Mouse (Mus musculus): ENCODE measurements at regions not wholly inside any gene's neighbourhood (a gene's known extent, or its start where the extent isn't known, plus 50 kb on each side); places are given as distances from the start of the nearest gene placed in this dataset.

DNA sequence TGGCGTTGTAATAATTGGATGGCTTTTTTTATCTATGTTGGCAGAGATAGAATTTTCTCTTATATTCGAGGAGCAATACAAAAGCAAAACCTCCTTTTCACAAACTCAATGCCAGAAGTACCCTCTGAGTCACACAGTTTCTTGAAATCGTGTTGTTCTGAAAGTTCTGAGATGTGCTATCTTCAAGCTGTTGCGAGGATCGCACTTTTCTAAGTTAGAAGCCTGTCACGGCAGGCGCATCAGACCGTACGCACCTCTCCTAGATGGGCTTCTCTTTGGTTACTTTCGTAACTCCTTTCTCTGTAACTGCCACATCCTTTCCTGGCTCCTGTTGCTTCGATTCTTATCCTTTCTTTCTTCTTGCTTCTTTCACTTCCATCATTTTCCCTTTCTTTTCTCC, 271.2 kb upstream of the Arrdc3 start:
- WGBS, result 75% methylated on average over 11 of the region's 11 CpGs
- no peak for DNase-seq
- TF ChIP-seq POLR2A (IDR thresholded peaks at IDR 0.05; ENCODE audit: borderline replicate concordance, insufficient read depth, low read length) (no peak), CTCF (IDR thresholded peaks at IDR 0.05; ENCODE audit: borderline replicate concordance, insufficient read depth, low read depth, low read length) (no peak)
- no peak overlapping the region for H3K4me3 ChIP-seq (replicated peaks; ENCODE audit: insufficient read depth, low read depth, low read length)
- H3K4me1 ChIP-seq (ENCODE audit: control insufficient read depth, insufficient read depth, low read length), result no peaks in the 10 kb centered on the region
- no peak overlapping the region for H3K27ac ChIP-seq (ENCODE audit: insufficient read depth, low read length)
- no peaks in the 10 kb centered on the region for H3K27me3 ChIP-seq (ENCODE audit: control insufficient read depth, insufficient read depth, low read length)

DNA sequence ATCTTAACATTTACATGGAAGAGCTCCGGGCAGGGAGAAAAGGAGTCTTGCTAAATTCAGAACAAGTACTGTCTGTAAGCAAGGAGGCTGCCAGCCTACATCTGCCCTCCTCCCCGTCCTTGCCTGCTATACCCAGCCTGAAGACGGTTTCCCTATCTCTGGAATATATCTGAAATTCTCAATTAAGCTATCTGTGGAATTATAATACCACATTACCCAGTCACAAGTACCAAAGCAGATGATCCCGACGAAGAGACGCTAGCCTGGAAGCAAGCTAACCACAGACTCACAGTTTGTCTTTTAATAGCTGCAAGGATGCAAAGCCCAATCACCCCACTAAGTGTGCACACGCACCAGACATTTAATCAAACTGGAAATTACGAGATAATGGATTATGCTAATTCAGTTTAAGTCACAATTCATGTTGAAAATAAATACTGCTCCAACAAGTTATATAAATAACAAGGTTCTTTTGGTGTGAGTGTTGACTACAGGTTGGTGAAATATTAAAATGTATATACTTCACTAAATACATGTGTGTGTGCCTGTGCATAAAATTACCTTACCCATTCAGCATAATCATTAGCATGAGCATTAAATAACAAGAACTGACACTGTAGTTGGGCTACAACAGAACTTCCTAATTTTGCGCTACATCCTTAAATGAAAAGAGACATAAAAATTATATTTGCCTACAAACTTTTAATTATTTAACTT, 269.9 kb upstream of the Arrdc3 start:
- no peak overlapping the region for H3K27ac ChIP-seq (ENCODE audit: insufficient read depth, low read length)
- no peaks in the 10 kb centered on the region for H3K27me3 ChIP-seq (ENCODE audit: control insufficient read depth, insufficient read depth, low read length)
- TF ChIP-seq CTCF (IDR thresholded peaks at IDR 0.05; ENCODE audit: borderline replicate concordance, insufficient read depth, low read depth, low read length) (no peak), POLR2A (IDR thresholded peaks at IDR 0.05; ENCODE audit: borderline replicate concordance, insufficient read depth, low read length) (no peak)
- H3K4me1 ChIP-seq (ENCODE audit: control insufficient read depth, insufficient read depth, low read length), result no peaks in the 10 kb centered on the region
- H3K4me3 ChIP-seq (replicated peaks; ENCODE audit: insufficient read depth, low read depth, low read length), result no peak overlapping the region
- 53% methylated on average over 9 of the region's 9 CpGs for WGBS
- no peak for DNase-seq

GRCm38 (mm10) chr13:80613884-80614247, 269.3 kb upstream of the Arrdc3 start:
- no peak for DNase-seq
- no peak overlapping the region for H3K27ac ChIP-seq (ENCODE audit: insufficient read depth, low read length)
- WGBS, result 2% methylated on average over 1 of the region's 1 CpGs
- H3K4me3 ChIP-seq (replicated peaks; ENCODE audit: insufficient read depth, low read depth, low read length), result no peak overlapping the region
- H3K4me1 ChIP-seq (ENCODE audit: control insufficient read depth, insufficient read depth, low read length), result no peaks in the 10 kb centered on the region
- H3K27me3 ChIP-seq (ENCODE audit: control insufficient read depth, insufficient read depth, low read length), result no peaks in the 10 kb centered on the region
- TF ChIP-seq POLR2A (IDR thresholded peaks at IDR 0.05; ENCODE audit: borderline replicate concordance, insufficient read depth, low read length), result no peak
- TF ChIP-seq CTCF (IDR thresholded peaks at IDR 0.05; ENCODE audit: borderline replicate concordance, insufficient read depth, low read depth, low read length), result no peak

GRCm38 (mm10) chr13:80614971-80615370, 268.2 kb upstream of the Arrdc3 start:
- DNase-seq, result no peak
- TF ChIP-seq CTCF (IDR thresholded peaks at IDR 0.05; ENCODE audit: borderline replicate concordance, insufficient read depth, low read depth, low read length) (no peak), POLR2A (IDR thresholded peaks at IDR 0.05; ENCODE audit: borderline replicate concordance, insufficient read depth, low read length) (no peak)
- 37% methylated on average over 5 of the region's 5 CpGs for WGBS
- no peaks in the 10 kb centered on the region for H3K4me1 ChIP-seq (ENCODE audit: control insufficient read depth, insufficient read depth, low read length)
- H3K4me3 ChIP-seq (replicated peaks; ENCODE audit: insufficient read depth, low read depth, low read length), result no peak overlapping the region
- H3K27ac ChIP-seq (ENCODE audit: insufficient read depth, low read length), result no peak overlapping the region
- no peaks in the 10 kb centered on the region for H3K27me3 ChIP-seq (ENCODE audit: control insufficient read depth, insufficient read depth, low read length)

DNA sequence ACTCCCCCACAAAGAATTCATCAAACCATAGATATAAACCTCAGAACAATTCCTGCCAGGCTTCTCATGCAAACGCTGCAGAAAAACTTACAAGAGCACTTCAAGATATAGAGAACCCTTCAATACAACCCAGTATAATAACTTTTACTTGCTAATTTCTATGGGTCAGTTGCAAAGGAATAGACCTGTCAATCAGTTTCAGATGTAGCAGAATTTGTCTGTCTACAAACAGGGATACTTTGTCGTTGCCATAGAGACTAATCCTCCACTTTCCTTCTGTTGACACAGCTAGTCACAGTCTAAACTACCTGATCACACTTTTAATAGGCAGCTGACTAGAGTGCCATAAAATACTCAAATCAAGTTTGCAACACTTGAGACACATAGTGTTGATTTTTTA, 260.2 kb upstream of the Arrdc3 start:
- Histone ChIP-seq H3K4me1 (ENCODE audit: control insufficient read depth, insufficient read depth, low read length) (no peaks in the 10 kb centered on the region), H3K4me3 (replicated peaks; ENCODE audit: insufficient read depth, low read depth, low read length) (no peak overlapping the region), H3K27me3 (ENCODE audit: control insufficient read depth, insufficient read depth, low read length) (no peaks in the 10 kb centered on the region), H3K27ac (ENCODE audit: insufficient read depth, low read length) (no peak overlapping the region)
- DNase-seq, result no peak
- TF ChIP-seq CTCF (IDR thresholded peaks at IDR 0.05; ENCODE audit: borderline replicate concordance, insufficient read depth, low read depth, low read length), result no peak
- 2% methylated on average over 2 of the region's 2 CpGs for WGBS

- 10% methylated on average over 2 of the region's 2 CpGs for WGBS
- no peaks in the 10 kb centered on the region for H3K27me3 ChIP-seq (ENCODE audit: control insufficient read depth, insufficient read depth, low read length)
- TF ChIP-seq POLR2A (IDR thresholded peaks at IDR 0.05; ENCODE audit: borderline replicate concordance, insufficient read depth, low read length), result no peak
- TF ChIP-seq CTCF (IDR thresholded peaks at IDR 0.05; ENCODE audit: borderline replicate concordance, insufficient read depth, low read depth, low read length), result no peak
- no peak for DNase-seq
- H3K4me3 ChIP-seq (replicated peaks; ENCODE audit: insufficient read depth, low read depth, low read length), result no peak overlapping the region
- H3K27ac ChIP-seq (ENCODE audit: insufficient read depth, low read length), result no peak overlapping the region
- no peaks in the 10 kb centered on the region for H3K4me1 ChIP-seq (ENCODE audit: control insufficient read depth, insufficient read depth, low read length)
Measured at GRCm38 (mm10) chr13:80641334-80641733, 241.8 kb upstream of the Arrdc3 start.

DNA sequence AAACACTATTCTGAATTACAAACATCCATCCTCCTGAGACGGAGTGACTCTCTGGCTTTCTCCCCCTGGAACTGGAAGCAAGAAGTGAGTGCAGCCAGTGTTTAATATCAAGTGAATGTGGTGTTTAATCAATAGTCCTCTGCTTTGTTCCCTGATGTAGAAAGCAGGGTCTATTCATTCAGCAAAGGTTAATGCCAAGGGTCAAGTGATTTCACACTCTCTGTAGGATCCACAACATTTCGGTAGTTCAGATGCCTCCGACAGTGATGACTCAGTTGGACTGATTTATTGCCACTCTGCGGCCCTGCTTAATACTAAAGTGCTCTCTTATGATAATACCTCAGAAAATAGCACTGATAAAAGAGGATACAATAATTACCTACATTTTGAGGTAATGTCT, 235.6 kb upstream of the Arrdc3 start:
- no peak for DNase-seq
- no peak for TF ChIP-seq POLR2A (IDR thresholded peaks at IDR 0.05; ENCODE audit: borderline replicate concordance, insufficient read depth, low read length)
- no peak for TF ChIP-seq CTCF (IDR thresholded peaks at IDR 0.05; ENCODE audit: borderline replicate concordance, insufficient read depth, low read depth, low read length)
- H3K27me3 ChIP-seq (ENCODE audit: control insufficient read depth, insufficient read depth, low read length), result no peaks in the 10 kb centered on the region
- no peak overlapping the region for H3K4me3 ChIP-seq (replicated peaks; ENCODE audit: insufficient read depth, low read depth, low read length)
- H3K4me1 ChIP-seq (ENCODE audit: control insufficient read depth, insufficient read depth, low read length), result no peaks in the 10 kb centered on the region
- 35% methylated on average over 4 of the region's 4 CpGs for WGBS
- no peak overlapping the region for H3K27ac ChIP-seq (ENCODE audit: insufficient read depth, low read length)

GRCm38 (mm10) chr13:80652967-80653539, 230.1 kb upstream of the Arrdc3 start:
- no peak for DNase-seq
- H3K27me3 ChIP-seq (ENCODE audit: control insufficient read depth, insufficient read depth, low read length), result no peaks in the 10 kb centered on the region
- H3K27ac ChIP-seq (ENCODE audit: insufficient read depth, low read length), result no peak overlapping the region
- 83% methylated on average over 8 of the region's 8 CpGs for WGBS
- H3K4me1 ChIP-seq (ENCODE audit: control insufficient read depth, insufficient read depth, low read length), result no peaks in the 10 kb centered on the region
- no peak overlapping the region for H3K4me3 ChIP-seq (replicated peaks; ENCODE audit: insufficient read depth, low read depth, low read length)
- TF ChIP-seq POLR2A (IDR thresholded peaks at IDR 0.05; ENCODE audit: borderline replicate concordance, insufficient read depth, low read length), result no peak
- TF ChIP-seq CTCF (IDR thresholded peaks at IDR 0.05; ENCODE audit: borderline replicate concordance, insufficient read depth, low read depth, low read length), result no peak

Data from cerebellum, adult 2 months (tissue).